Mouse (Mus musculus) olfactory bulb, adult 2 months (tissue): ENCODE results near the gene Nav2.

Experiments used
- CTCF ChIP-seq: fragments of 200-500 bp; IDR thresholded peaks from 2 replicates; pipeline ENCODE4 v1.5.1; 2012; ENCODE audit warnings: low read depth, mild to moderate bottlenecking, low read length, moderate library complexity; ENCODE audit not compliant: insufficient read depth
- POLR2A ChIP-seq: fragments of 200-500 bp; IDR thresholded peaks from 2 replicates; pipeline ENCODE4 v1.6.1; 2012; ENCODE audit warnings: mild to moderate bottlenecking, low read depth, low read length, moderate library complexity; ENCODE audit not compliant: insufficient read depth

GRCm38 (mm10) chr7:49152297-49152696 is 243.8 kb downstream of the Nav2 start:
- TF ChIP-seq CTCF (no peak), POLR2A (no peak)
